Mouse (Mus musculus) kidney, postnatal 0 days (tissue): ENCODE measurements around the gene Mesp2. TPM values are rescaled to one million over a fixed set of nuclear protein-coding genes. Genes with fewer than 3 reads are reported as not detected.
A peak's percentile ranks its signal among the peaks of the same experiment; 100 is the strongest.

ENCODE experiments used
- ATAC-seq: fragments of 200-750 bp; cut with Nextera tagmentation; replicated peaks from 2 replicates; pipeline ENCODE4 v1.8.0; 2017; ENCODE audit warnings: low read depth, moderate number of reproducible peaks, moderate TSS enrichment, moderate library complexity; ENCODE audit not compliant: low FRiP score
- DNase-seq: peaks from one replicate; pipeline ENCODE4 v3.0.0-alpha.2; 2016; ENCODE audit warnings: low spot score
- H3K27ac ChIP-seq: fragments of 300-500 bp; sonication (generic); 2 replicates; pipeline ENCODE4 v1.5.1; 2014; ENCODE audit warnings: mild to moderate bottlenecking
- H3K27me3 ChIP-seq: fragments of 300-500 bp; sonication (generic); 2 replicates; pipeline ENCODE4 v1.6.1; 2014; ENCODE audit warnings: low read length, mixed read lengths; ENCODE audit not compliant: insufficient read depth
- H3K36me3 ChIP-seq: fragments of 300-500 bp; sonication (generic); 2 replicates; pipeline ENCODE4 v1.6.1; 2014; ENCODE audit warnings: low read length, mixed read lengths; ENCODE audit not compliant: insufficient read depth
- H3K4me1 ChIP-seq: fragments of 300-500 bp; sonication (generic); replicated peaks from 2 replicates; pipeline ENCODE4 v1.6.1; 2014; ENCODE audit warnings: antibody characterized with exemption, low read length, mixed read lengths; ENCODE audit not compliant: insufficient read depth
- H3K4me2 ChIP-seq: fragments of 300-500 bp; sonication (generic); 2 replicates; pipeline ENCODE4 v1.6.1; 2014; ENCODE audit warnings: mild to moderate bottlenecking, low read length, moderate library complexity, mixed read lengths
- H3K4me3 ChIP-seq: fragments of 300-500 bp; sonication (generic); replicated peaks from 2 replicates; pipeline ENCODE4 v1.5.1; 2014; ENCODE audit warnings: low read depth, low read length
- H3K9ac ChIP-seq: fragments of 300-500 bp; sonication (generic); 2 replicates; pipeline ENCODE4 v1.6.1; 2014; ENCODE audit warnings: low read depth, low read length
- H3K9me3 ChIP-seq: fragments of 300-500 bp; sonication (generic); replicated peaks from 2 replicates; pipeline ENCODE4 v1.6.1; 2016; ENCODE audit warnings: low read length, inconsistent platforms, mixed read lengths
- CTCF ChIP-seq: IDR thresholded peaks from 2 replicates; pipeline ENCODE4 v1.5.1; 2016; ENCODE audit warnings: antibody characterized with exemption, low read depth, mild to moderate bottlenecking, moderate library complexity
- WGBS: fragments of 180-500 bp; shearing (Covaris S2); extraction: QIAGEN DNeasy Blood & Tissue Kit; methylation state at CpG from one replicate; pipeline ENCODE4 v1.1.7; 2014; 5-methylcytosine and 5-hydroxymethylcytosine counted together
- polyA plus RNA-seq: library from polyadenylated mRNA; unstranded; fragments of >200 nt; fragmentation: Nextera tagmentation; extraction: Ambion mirVana; gene quantifications from 2 replicates; pipeline ENCODE4 v1.2.1, GENCODE M21; 2015

The Mesp2 gene
- polyA plus RNA-seq, 1 experiment from 2014 or later, result 0.45 TPM

DNA sequence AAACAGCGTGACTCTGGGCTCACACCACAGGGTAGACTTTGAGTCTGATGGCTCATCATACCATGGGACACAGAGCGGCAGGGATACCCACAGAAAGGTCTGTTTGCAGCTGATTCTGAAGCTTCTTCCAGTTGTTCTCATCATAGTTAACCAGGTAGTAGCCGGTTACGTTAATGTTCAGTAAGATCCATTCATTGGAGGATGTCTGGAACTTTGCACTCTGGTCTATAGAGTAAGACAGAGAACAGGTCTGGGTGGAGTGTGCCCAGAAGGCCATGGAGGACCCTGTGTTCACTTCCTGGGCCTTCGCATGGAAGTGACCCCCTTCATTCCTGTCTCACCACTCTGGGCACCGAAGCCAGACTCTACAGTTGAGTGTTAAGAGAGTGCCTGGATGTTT lies 24.7 kb downstream of the Mesp2 start:
- Histone ChIP-seq H3K4me3 (no peak overlapping the region), H3K4me1 (no peaks in the 10 kb centered on the region), H3K27ac (no peak overlapping the region), H3K36me3 (peaks cover 10% of the 10 kb centered on the region; the same call in 1 of the 2 replicates), H3K9ac (no peak overlapping the region), H3K9me3 (no peaks in the 10 kb centered on the region), H3K4me2 (no peak overlapping the region), H3K27me3 (no peaks in the 10 kb centered on the region)
- 90% methylated on average over 6 of the region's 6 CpGs for WGBS
- ATAC-seq, result no peak; the same call in 1 of the 2 replicates
- TF ChIP-seq CTCF, result no peak
- no peak for DNase-seq

DNA sequence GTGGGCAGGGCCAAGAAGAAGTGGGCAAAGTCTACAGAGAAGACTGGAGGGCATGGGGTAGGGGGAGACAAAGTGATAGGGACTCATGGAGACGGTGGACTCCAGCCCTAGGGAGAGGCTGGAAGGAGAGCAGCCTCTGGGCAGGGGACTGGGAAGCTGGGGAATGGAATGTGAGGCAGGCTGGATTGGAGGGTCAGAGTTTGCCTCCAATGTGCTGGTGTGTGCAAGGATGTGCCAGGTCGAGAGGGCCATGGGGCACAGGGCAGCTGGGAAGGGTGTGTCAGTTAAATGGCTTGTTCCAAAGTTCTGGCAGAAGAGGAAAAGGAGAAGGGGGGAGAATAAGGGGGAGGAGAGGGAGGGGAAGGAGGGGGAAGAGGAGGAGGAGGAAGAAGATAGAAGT lies 26.7 kb downstream of the Mesp2 start:
- Histone ChIP-seq H3K4me1 (no peaks in the 10 kb centered on the region), H3K4me3 (no peak overlapping the region), H3K27ac (no peak overlapping the region), H3K9ac (no peak overlapping the region), H3K36me3 (peaks cover 10% of the 10 kb centered on the region; the same call in 1 of the 2 replicates), H3K4me2 (no peak overlapping the region), H3K27me3 (no peaks in the 10 kb centered on the region), H3K9me3 (no peaks in the 10 kb centered on the region)
- ATAC-seq (peak; percentile 81), DNase-seq (no peak)
- 53% methylated on average over 2 of the region's 2 CpGs for WGBS
- TF ChIP-seq CTCF, result no peak

DNA sequence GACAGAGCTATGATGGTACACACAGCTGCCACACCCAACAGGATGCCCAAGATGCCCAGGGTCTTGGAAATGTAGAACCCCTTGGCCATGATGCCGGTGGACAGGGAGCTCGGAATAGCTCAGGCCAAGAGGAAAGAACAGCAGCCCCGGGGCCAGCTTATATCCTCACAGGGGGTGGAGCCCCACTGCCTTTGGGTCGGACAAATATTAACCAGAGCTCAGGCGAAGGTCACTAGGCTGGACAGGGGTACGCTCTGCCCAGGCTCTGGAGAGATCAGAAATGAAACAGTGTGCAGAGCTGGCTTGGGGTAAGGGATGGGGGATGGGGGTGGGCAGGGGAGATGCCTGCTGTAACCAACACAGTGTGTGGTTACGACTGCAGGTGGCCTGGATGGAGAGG lies 31.6 kb downstream of the Mesp2 start:
- 45% methylated on average over 7 of the region's 7 CpGs for WGBS
- H3K4me3 ChIP-seq, result no peak overlapping the region
- no peaks in the 10 kb centered on the region for H3K27me3 ChIP-seq
- H3K9ac ChIP-seq, result no peak overlapping the region
- H3K36me3 ChIP-seq, result no peaks in the 10 kb centered on the region; the same call in 1 of the 2 replicates
- H3K4me1 ChIP-seq, result peaks cover 20% of the 10 kb centered on the region; the same call in 1 of the 2 replicates
- no peaks in the 10 kb centered on the region for H3K9me3 ChIP-seq
- peak; percentile 47 for DNase-seq
- H3K27ac ChIP-seq, result peak overlapping the region; percentile 54; the same call in 1 of the 2 replicates
- ATAC-seq, result peak; percentile 82
- no peak for TF ChIP-seq CTCF
- peak overlapping the region; percentile 33; the same call in 1 of the 2 replicates for H3K4me2 ChIP-seq

DNA sequence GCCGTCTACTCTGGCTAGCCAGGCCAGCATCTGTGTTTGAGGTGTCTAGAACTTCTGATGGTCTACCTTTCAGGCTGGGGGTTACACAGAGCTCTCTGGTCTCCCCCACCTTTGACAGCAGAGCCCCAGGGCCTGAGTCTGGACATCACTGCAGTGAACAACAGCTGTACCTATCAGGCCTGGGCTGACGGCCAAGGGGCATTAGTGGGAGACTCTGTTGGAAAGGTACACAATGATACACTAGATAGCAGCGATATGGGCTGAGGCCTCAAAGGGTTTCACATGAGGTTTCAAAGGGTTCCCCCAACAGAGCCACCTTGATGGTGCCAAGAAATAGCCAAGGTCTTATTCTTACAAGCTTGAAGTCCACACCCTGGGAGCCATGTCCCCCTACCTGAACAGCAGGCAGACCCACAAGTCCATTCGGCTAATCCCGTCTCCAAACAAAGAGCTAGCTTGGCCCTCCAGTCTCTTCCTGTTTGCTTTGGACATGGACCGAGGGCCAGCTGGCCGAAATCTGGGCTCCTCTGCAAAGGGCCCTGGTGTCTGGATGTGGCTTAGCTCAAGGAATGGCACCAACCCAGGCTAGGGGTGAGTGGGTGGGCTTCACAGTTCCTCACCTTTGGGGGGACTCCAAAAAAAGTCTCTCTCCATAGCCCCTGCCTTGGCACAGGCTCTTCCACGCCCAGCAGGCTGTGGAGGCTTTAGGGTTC lies 33.7 kb downstream of the Mesp2 start:
- DNase-seq, result no peak
- Histone ChIP-seq H3K36me3 (no peaks in the 10 kb centered on the region), H3K4me3 (no peak overlapping the region), H3K27me3 (no peaks in the 10 kb centered on the region), H3K4me2 (no peak overlapping the region), H3K9me3 (no peaks in the 10 kb centered on the region), H3K27ac (no peak overlapping the region), H3K4me1 (peaks cover 21% of the 10 kb centered on the region; the same call in 1 of the 2 replicates), H3K9ac (no peak overlapping the region)
- no peak for ATAC-seq
- no peak for TF ChIP-seq CTCF
- 69% methylated on average over 8 of the region's 8 CpGs for WGBS

DNA sequence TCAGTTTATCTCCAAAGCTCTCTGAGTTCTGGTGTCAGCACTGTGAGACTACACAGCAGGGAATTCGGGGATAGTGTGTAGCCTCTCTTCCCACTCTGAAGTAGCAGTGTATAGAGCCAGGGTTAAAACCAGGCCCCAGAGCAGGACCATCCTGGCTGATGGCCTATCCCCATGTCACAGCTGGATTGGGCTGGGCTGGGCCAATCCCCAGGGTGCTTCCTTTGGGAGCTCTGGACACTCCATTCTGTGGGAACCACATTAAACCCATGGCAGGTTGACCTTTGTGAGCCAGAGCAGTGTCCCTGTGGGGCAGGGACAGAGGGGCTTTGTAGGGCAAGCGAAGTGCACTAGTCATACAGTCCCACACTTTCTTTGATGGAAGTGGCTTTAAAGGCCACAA lies 35.8 kb downstream of the Mesp2 start:
- Histone ChIP-seq H3K27ac (no peak overlapping the region), H3K4me2 (peak overlapping the region; percentile 76), H3K9me3 (no peaks in the 10 kb centered on the region), H3K27me3 (no peaks in the 10 kb centered on the region), H3K4me1 (peaks cover 21% of the 10 kb centered on the region; the same call in 1 of the 2 replicates), H3K4me3 (no peak overlapping the region), H3K9ac (no peak overlapping the region), H3K36me3 (no peaks in the 10 kb centered on the region)
- 89% methylated on average over 2 of the region's 2 CpGs for WGBS
- no peak for TF ChIP-seq CTCF
- no peak for DNase-seq
- no peak for ATAC-seq

DNA sequence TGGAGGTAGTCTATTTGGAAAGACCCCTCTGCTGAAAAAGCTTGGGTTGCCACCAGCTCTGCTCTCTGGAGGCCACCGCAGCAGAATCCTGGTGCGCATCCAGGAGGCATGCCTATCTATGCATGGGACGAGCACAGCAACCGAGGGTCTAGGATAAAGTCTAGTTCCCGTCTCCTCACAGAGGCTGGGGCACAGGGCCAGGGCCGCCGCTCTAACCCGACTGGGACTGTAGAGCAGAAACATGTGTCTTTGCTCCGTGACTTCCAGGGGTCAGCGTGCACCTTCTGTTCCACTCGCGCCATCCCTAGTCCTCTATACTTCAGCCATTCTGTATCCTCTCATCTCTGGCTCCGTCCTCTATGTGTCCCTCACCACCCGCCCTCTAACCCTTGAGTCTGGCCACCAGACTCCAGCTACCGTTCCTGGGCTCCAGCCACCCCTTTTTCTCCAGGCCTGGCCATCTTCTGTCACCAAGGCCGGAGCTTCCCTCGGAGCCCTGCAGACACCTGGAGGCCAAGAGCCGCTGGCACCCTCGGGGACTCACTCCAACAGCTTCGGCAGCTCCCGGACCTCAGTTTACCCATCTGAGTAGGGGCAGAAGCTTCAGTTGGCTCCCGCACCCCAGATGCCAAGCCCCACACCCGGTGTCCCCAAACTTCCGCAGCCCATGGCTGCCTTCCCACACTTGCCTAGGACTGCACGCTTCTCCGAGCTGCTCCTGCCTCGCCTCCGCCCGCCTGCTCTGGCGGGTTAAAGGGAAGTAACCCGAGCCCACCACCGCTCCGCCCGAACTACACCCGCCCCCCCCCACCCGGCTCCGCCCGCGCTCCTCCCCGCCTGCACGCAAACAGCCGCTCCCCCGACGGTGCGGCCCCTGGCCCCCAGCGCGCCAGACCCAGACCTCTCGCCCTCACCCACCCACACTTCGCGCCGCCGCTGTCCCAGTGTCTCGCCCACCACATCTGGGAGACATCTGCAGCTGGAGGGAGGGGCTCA lies 37.2 kb downstream of the Mesp2 start:
- H3K4me1 ChIP-seq, result peaks cover 21% of the 10 kb centered on the region; the same call in 1 of the 2 replicates
- peak overlapping the region; percentile 76 for H3K4me2 ChIP-seq
- no peaks in the 10 kb centered on the region for H3K36me3 ChIP-seq
- no peaks in the 10 kb centered on the region for H3K9me3 ChIP-seq
- TF ChIP-seq CTCF, result no peak
- 8% methylated on average over 52 of the region's 53 CpGs for WGBS
- peak overlapping the region; percentile 36 for H3K4me3 ChIP-seq
- H3K27me3 ChIP-seq, result no peaks in the 10 kb centered on the region
- H3K9ac ChIP-seq, result peak overlapping the region; percentile 54
- H3K27ac ChIP-seq, result 0 out of 2 replicates have a peak overlapping the region, but pooled peaks have one; percentile 14
- DNase-seq, result peak; percentile 86
- peak; percentile 75; the same call in 1 of the 2 replicates for ATAC-seq
